Mouse (Mus musculus): Measurements from ENCODE around the gene Lsamp. TPM values are rescaled to one million over a fixed set of nuclear protein-coding genes. Genes with fewer than 3 reads are reported as not detected.
"Not testable (repeated sequence)": the region's sequence is repeated elsewhere in the genome, so short reads cannot be mapped to it uniquely, and the experiment has no call there.

Lsamp gene
- polyA plus RNA-seq, 1 experiment from 2014 or later = 21.5 TPM

DNA sequence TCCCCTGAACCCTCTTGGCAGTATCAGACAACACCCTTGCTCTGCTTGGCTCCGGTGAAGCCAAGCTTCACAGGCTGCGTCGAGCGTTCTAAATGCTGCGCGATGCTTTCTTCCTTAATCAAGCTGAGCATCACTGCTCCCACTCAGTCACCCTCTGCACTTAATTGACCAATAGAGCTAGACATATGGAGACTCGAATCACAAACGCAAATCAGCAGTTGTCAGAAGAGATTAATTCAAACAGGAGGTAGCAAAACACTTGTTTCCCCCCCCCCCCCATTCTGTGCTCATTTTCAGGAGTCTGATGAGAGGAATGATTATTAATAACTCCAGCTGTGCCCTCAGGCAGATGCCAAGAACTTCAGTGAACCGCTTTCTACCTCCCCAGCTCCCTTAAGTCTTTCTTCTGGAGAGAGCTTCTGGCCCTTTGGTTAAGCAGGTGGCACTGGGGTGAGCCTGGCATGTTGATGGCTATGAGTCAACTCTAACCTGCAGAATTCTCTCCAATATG is 583.3 kb downstream of the Lsamp start:
- Histone ChIP-seq H3K4me3 (ENCODE audit: low read depth, low read length) (no peak overlapping the region), H3K4me1 (replicated peaks; ENCODE audit: control insufficient read depth, insufficient read depth, low read length) (no peaks in the 10 kb centered on the region), H3K9me3 (ENCODE audit: control insufficient read depth, low read length) (no peaks in the 10 kb centered on the region), H3K27me3 (ENCODE audit: control insufficient read depth, insufficient read depth, low read length) (no peaks in the 10 kb centered on the region), H3K27ac (ENCODE audit: low read depth, low read length) (no peak overlapping the region), H3K36me3 (ENCODE audit: control insufficient read depth, insufficient read depth, low read length) (no peaks in the 10 kb centered on the region), H3K4me2 (ENCODE audit: low read depth, low read length, severe bottlenecking) (no peak overlapping the region), H3K9ac (ENCODE audit: low read length) (no peak overlapping the region)
- ATAC-seq (replicated peaks; ENCODE audit: low FRiP score) (no peak), DNase-seq (ENCODE audit: low spot score) (no peak)
- 88% methylated on average over 9 of the region's 9 CpGs for WGBS

DNA sequence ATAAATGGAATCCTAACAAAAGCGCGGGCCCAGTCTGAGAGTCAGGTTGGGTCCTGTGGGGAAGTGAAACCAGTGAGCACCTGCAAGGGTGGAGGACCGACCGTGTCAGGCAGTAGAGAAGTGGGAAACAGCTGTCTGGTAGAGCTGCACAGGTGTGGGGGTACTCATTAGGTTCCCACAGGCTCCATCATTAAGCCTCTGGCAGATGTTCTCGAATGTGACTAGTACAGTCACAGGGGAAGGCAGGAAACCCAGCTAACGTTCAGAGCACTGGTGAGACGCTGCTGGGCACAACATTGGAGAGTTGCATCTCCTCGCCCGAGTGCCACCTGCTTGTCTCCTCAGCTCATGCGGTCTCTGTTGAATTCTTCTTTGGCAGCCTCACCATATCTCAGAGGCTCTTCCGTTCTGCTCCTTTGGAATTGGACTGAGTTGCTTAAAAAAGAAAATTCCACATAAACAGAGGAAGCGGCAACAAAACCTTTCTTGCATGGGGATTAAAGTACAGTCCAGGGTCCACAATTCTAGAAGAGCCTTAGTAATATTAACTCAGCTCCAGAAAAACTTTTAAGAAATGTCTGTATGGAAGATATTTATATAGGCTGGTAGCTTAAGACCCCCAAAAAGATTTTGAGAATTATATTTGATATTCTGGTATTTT is 588.1 kb downstream of the Lsamp start:
- no peaks in the 10 kb centered on the region for H3K4me1 ChIP-seq (replicated peaks; ENCODE audit: control insufficient read depth, insufficient read depth, low read length)
- 92% methylated on average over 12 of the region's 12 CpGs for WGBS

DNA sequence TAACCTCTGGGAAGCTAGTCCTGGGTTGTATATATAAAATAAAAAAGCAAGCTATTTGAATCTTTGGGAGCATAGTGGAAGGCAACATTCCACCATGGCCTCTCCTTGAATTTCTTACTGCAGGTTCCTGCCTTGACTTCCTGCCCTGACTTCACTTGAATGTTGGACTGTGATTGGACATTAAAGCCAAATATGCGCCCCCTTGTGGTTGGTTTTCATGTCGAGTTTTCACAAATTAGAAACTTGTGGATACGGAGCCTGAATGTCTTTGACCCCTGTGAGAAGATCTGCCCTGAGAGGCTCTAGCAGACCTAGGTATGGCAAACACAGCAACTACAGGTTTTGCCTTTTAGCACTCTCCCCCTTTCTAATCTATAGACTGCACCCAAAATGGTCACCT is 597.9 kb downstream of the Lsamp start:
- H3K9me3 ChIP-seq (ENCODE audit: control insufficient read depth, low read length) = no peaks in the 10 kb centered on the region
- H3K27me3 ChIP-seq (ENCODE audit: control insufficient read depth, insufficient read depth, low read length) = no peaks in the 10 kb centered on the region
- ATAC-seq (replicated peaks; ENCODE audit: low FRiP score) (no peak), DNase-seq (ENCODE audit: low spot score) (no peak)
- no peak overlapping the region for H3K9ac ChIP-seq (ENCODE audit: low read length)
- no peak overlapping the region for H3K4me2 ChIP-seq (ENCODE audit: low read depth, low read length, severe bottlenecking)
- no peaks in the 10 kb centered on the region for H3K36me3 ChIP-seq (ENCODE audit: control insufficient read depth, insufficient read depth, low read length)
- H3K27ac ChIP-seq (ENCODE audit: low read depth, low read length) = no peak overlapping the region
- H3K4me1 ChIP-seq (replicated peaks; ENCODE audit: control insufficient read depth, insufficient read depth, low read length) = no peaks in the 10 kb centered on the region
- WGBS = 74% methylated on average over 3 of the region's 3 CpGs
- H3K4me3 ChIP-seq (ENCODE audit: low read depth, low read length) = no peak overlapping the region

More for the DNA sequence above, 588.1 kb downstream of the Lsamp start:
- no peaks in the 10 kb centered on the region for H3K27me3 ChIP-seq (ENCODE audit: control insufficient read depth, insufficient read depth, low read length)
- no peak for ATAC-seq (replicated peaks; ENCODE audit: low FRiP score)
- no peak overlapping the region for H3K4me2 ChIP-seq (ENCODE audit: low read depth, low read length, severe bottlenecking)
- no peak overlapping the region for H3K4me3 ChIP-seq (ENCODE audit: low read depth, low read length)
- H3K36me3 ChIP-seq (ENCODE audit: control insufficient read depth, insufficient read depth, low read length) = no peaks in the 10 kb centered on the region
- H3K9me3 ChIP-seq (ENCODE audit: control insufficient read depth, low read length) = no peaks in the 10 kb centered on the region
- H3K27ac ChIP-seq (ENCODE audit: low read depth, low read length) = no peak overlapping the region
- DNase-seq (ENCODE audit: low spot score) = no peak
- H3K9ac ChIP-seq (ENCODE audit: low read length) = no peak overlapping the region

DNA sequence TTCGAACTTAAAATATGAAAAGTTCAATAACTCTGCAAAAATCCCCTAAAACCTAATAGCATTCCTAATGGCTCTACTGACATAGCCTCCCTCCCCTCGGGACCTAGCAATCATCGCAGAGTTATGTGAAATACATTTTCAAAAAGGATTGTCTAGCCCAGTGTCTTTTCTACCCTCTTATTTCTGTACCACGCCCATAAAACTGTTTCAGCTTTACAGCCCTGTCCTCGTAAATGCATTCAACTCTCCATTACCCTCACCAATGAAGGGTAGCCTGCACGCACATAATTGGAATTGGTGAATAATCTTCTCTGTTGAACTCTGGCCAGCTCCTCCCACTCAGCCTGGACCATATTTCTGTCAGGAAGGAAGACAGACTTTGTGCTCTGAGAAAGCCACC is 609.0 kb downstream of the Lsamp start:
- Histone ChIP-seq H3K36me3 (ENCODE audit: control insufficient read depth, insufficient read depth, low read length) (no peaks in the 10 kb centered on the region), H3K4me3 (ENCODE audit: low read depth, low read length) (no peak overlapping the region), H3K9me3 (ENCODE audit: control insufficient read depth, low read length) (no peaks in the 10 kb centered on the region), H3K9ac (ENCODE audit: low read length) (no peak overlapping the region), H3K4me1 (replicated peaks; ENCODE audit: control insufficient read depth, insufficient read depth, low read length) (no peaks in the 10 kb centered on the region), H3K27me3 (ENCODE audit: control insufficient read depth, insufficient read depth, low read length) (no peaks in the 10 kb centered on the region), H3K4me2 (ENCODE audit: low read depth, low read length, severe bottlenecking) (no peak overlapping the region), H3K27ac (ENCODE audit: low read depth, low read length) (no peak overlapping the region)
- ATAC-seq (replicated peaks; ENCODE audit: low FRiP score) = no peak
- DNase-seq (ENCODE audit: low spot score) = no peak
- 83% methylated on average over 6 of the region's 6 CpGs for WGBS

DNA sequence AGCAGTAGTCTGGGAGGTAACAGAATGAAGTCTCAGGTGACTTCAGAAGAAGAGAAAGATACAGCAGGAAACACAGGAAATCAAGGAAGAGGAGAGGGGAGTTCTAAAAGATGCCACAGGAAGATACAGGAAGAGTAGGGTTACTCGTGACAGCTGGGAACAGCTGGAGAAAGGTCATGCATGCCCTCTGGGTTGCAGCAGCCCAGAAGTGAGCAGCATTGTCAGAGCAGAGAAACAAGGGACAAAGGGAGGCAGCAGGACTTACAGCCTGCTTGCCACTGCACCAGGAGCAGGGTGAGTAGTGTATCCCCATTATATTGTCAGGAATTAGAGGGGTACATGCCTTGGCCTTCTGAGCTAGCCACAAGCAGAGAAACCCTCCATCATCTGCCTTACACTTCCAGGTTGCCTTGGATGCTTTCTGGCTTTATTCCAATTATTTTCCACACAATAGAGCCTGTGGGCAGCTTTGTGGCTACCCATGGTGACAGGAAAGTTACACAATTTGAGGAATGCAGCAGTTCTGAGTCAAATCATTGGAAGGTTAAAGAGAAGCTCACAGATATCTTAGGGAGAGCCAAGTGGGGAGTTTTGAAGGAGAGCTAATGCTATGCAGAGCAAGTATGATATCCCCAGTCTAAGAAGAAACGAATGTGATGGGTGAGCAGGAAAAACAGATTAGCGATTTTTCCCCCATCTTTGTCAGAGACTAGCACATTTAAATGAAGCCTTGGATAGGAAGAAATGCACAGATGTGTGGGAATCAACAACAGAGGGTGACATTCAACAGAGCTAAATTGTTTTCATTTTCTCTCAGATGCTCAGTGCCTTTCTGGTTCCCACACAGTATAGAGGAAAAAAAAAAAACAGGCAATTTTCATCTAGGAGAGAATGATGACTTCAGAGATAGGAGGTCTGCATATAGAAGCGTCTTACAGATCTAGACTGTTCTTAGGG is 617.5 kb downstream of the Lsamp start:
- no peak overlapping the region for H3K4me2 ChIP-seq (ENCODE audit: low read depth, low read length, severe bottlenecking)
- peak; percentile 65 for ATAC-seq (replicated peaks; ENCODE audit: low FRiP score)
- H3K4me1 ChIP-seq (replicated peaks; ENCODE audit: control insufficient read depth, insufficient read depth, low read length) = no peaks in the 10 kb centered on the region; the same call in 1 of the 2 replicates
- no peaks in the 10 kb centered on the region for H3K36me3 ChIP-seq (ENCODE audit: control insufficient read depth, insufficient read depth, low read length)
- H3K9ac ChIP-seq (ENCODE audit: low read length) = no peak overlapping the region
- H3K9me3 ChIP-seq (ENCODE audit: control insufficient read depth, low read length) = no peaks in the 10 kb centered on the region
- no peak for DNase-seq (ENCODE audit: low spot score)
- WGBS = 35% methylated on average over 4 of the region's 4 CpGs
- H3K27me3 ChIP-seq (ENCODE audit: control insufficient read depth, insufficient read depth, low read length) = no peaks in the 10 kb centered on the region
- H3K4me3 ChIP-seq (ENCODE audit: low read depth, low read length) = no peak overlapping the region
- no peak overlapping the region for H3K27ac ChIP-seq (ENCODE audit: low read depth, low read length)

DNA sequence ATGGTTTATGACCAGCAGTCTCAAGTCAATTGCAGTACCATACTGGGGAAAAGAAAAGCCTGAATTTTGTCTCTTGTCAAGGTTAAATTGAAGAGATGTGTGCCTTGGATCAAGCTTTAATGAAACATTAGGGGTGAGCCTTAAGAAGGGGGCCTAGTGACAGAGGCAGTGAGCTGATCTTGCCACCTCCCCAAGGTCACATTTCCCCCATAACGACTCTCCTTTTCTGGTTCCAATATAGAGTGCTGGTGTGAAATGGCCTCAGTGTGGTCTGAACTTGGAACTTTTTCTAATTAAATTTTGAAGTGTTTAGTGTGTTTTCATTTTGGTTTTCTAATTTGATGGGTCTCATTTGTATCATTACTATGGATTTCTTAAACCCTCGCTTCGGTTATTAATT is 623.3 kb downstream of the Lsamp start:
- no peak overlapping the region for H3K9ac ChIP-seq (ENCODE audit: low read length)
- no peaks in the 10 kb centered on the region for H3K4me1 ChIP-seq (replicated peaks; ENCODE audit: control insufficient read depth, insufficient read depth, low read length)
- no peaks in the 10 kb centered on the region for H3K36me3 ChIP-seq (ENCODE audit: control insufficient read depth, insufficient read depth, low read length)
- H3K27ac ChIP-seq (ENCODE audit: low read depth, low read length) = no peak overlapping the region
- no peak for DNase-seq (ENCODE audit: low spot score)
- H3K4me2 ChIP-seq (ENCODE audit: low read depth, low read length, severe bottlenecking) = no peak overlapping the region
- no peak overlapping the region for H3K4me3 ChIP-seq (ENCODE audit: low read depth, low read length)
- no peaks in the 10 kb centered on the region for H3K9me3 ChIP-seq (ENCODE audit: control insufficient read depth, low read length)
- no peaks in the 10 kb centered on the region for H3K27me3 ChIP-seq (ENCODE audit: control insufficient read depth, insufficient read depth, low read length)
- 83% methylated on average over 3 of the region's 3 CpGs for WGBS
- no peak for ATAC-seq (replicated peaks; ENCODE audit: low FRiP score)

DNA sequence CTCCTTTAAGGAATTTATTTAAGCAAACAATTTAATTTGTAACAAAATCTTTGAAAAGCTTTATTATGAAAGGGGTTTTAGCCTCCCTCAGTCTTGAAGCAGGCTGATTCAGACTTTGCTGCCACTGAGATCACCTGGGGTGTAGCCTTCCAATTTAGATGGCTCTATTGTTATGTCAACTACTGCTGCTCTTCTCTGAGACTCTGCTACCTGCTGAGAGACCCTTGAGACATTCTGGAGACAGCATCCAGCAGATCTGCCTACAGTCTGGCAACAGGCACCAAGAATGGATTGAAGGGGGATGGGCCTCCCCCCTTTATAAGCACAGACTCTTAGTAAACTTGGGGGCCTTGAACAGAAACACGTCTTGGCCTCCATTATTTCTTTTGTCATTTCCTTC is 632.5 kb downstream of the Lsamp start:
- H3K9me3 ChIP-seq (ENCODE audit: control insufficient read depth, low read length); H3K4me2 ChIP-seq (ENCODE audit: low read depth, low read length, severe bottlenecking); H3K27ac ChIP-seq (ENCODE audit: low read depth, low read length); DNase-seq (ENCODE audit: low spot score); H3K4me1 ChIP-seq (replicated peaks; ENCODE audit: control insufficient read depth, insufficient read depth, low read length); H3K36me3 ChIP-seq (ENCODE audit: control insufficient read depth, insufficient read depth, low read length); H3K27me3 ChIP-seq (ENCODE audit: control insufficient read depth, insufficient read depth, low read length); H3K4me3 ChIP-seq (ENCODE audit: low read depth, low read length); H3K9ac ChIP-seq (ENCODE audit: low read length); ATAC-seq (replicated peaks; ENCODE audit: low FRiP score): not testable (repeated sequence)
- WGBS = 10% methylated on average over 1 of the region's 1 CpGs

DNA sequence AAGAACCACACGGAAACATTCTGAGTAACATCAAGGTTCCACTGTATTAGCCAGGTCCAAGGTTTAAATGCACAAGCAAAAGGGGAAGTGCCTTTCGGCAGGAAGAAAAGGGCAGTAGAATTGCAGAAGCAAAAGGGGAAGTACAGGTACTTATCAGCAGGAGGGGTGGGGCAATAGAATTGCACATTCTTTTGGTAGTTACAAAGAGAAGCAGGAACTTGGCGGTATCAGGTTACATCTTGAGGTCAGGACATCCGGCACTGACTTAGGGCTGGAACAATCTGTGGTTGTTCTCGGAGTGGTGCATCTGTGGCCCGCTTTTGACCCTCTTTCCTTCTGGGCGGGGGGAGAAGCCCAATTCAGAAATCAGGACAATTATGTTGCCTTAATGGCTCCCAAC is 636.9 kb downstream of the Lsamp start:
- 75% methylated on average over 7 of the region's 7 CpGs for WGBS
- DNase-seq (ENCODE audit: low spot score) = not testable (repeated sequence)

More for the DNA sequence above, 636.9 kb downstream of the Lsamp start:
- H3K36me3 ChIP-seq (ENCODE audit: control insufficient read depth, insufficient read depth, low read length); H3K27ac ChIP-seq (ENCODE audit: low read depth, low read length); H3K9me3 ChIP-seq (ENCODE audit: control insufficient read depth, low read length); H3K4me1 ChIP-seq (replicated peaks; ENCODE audit: control insufficient read depth, insufficient read depth, low read length); ATAC-seq (replicated peaks; ENCODE audit: low FRiP score); H3K4me3 ChIP-seq (ENCODE audit: low read depth, low read length); H3K9ac ChIP-seq (ENCODE audit: low read length); H3K27me3 ChIP-seq (ENCODE audit: control insufficient read depth, insufficient read depth, low read length); H3K4me2 ChIP-seq (ENCODE audit: low read depth, low read length, severe bottlenecking): not testable (repeated sequence)

All from forebrain, embryonic 11.5 days (tissue).